Mouse (Mus musculus) layer of hippocampus, postnatal 25 days (tissue): ENCODE measurements around the gene Drd1. TPM values are rescaled to one million over a fixed set of nuclear protein-coding genes. Genes with fewer than 3 reads are reported as not detected.

Experiments
- DNase-seq, 2 experiments: peaks; one replicate each; pipeline ENCODE4 v3.0.0; 2022; ENCODE audit warnings: mixed read lengths in 2 of 2, low spot score in 1 of 2; ENCODE audit errors: extremely low spot score in 1 of 2
- total RNA-seq, 2 experiments: library from RNA; stranded (reverse); gene quantifications; 2 replicates each; pipeline ENCODE4 v1.2.3; 2021

The Drd1 gene
- total RNA-seq, 2 experiments from 2014 or later = 4.3 to 5.1 TPM

GRCm38 (mm10) chr13:54075416-54075815, 19.9 kb upstream of the Drd1 start:
- no peak for DNase-seq

- DNase-seq = no peak
Measured at GRCm38 (mm10) chr13:54073491-54073890, 18.0 kb upstream of the Drd1 start.

GRCm38 (mm10) chr13:54073066-54073465, 17.6 kb upstream of the Drd1 start:
- DNase-seq = no peak

- no peak for DNase-seq
Measured at GRCm38 (mm10) chr13:54072526-54073057, 17.1 kb upstream of the Drd1 start.

- DNase-seq = peak; percentile 54 to 72
Measured at GRCm38 (mm10) chr13:54071606-54072331, 16.3 kb upstream of the Drd1 start, which contains the start of gene Sfxn1. Gene Sfxn1 (plus strand): TSS chr13:54071869.

- no peak for DNase-seq
Measured at GRCm38 (mm10) chr13:54071011-54071410, 15.5 kb upstream of the Drd1 start.

- DNase-seq = no peak
Measured at GRCm38 (mm10) chr13:54067617-54068166, 12.2 kb upstream of the Drd1 start.

- DNase-seq = no peak
Measured at GRCm38 (mm10) chr13:54066081-54066746, 10.7 kb upstream of the Drd1 start.

GRCm38 (mm10) chr13:54063292-54063691, 7.8 kb upstream of the Drd1 start:
- DNase-seq = peak in 1 of 2 experiments; percentile 35

GRCm38 (mm10) chr13:54062068-54062467, 6.6 kb upstream of the Drd1 start:
- no peak for DNase-seq

- DNase-seq = no peak
Measured at GRCm38 (mm10) chr13:54054962-54055361, 543 bp downstream of the Drd1 start.

- no peak for DNase-seq
Measured at GRCm38 (mm10) chr13:54051641-54052040, 3.9 kb downstream of the Drd1 start.

GRCm38 (mm10) chr13:54048679-54049352, 6.7 kb downstream of the Drd1 start:
- DNase-seq = no peak

GRCm38 (mm10) chr13:54040256-54040655, 15.2 kb downstream of the Drd1 start:
- no peak for DNase-seq

- DNase-seq = no peak
Measured at GRCm38 (mm10) chr13:54037936-54038335, 17.6 kb downstream of the Drd1 start.

GRCm38 (mm10) chr13:54035541-54035940, 20.0 kb downstream of the Drd1 start:
- DNase-seq = no peak

GRCm38 (mm10) chr13:54033653-54034052, 21.9 kb downstream of the Drd1 start:
- no peak for DNase-seq

- no peak for DNase-seq
Measured at GRCm38 (mm10) chr13:54027079-54027478, 28.4 kb downstream of the Drd1 start.

- no peak for DNase-seq
Measured at GRCm38 (mm10) chr13:54023311-54023710, 32.2 kb downstream of the Drd1 start.

- no peak for DNase-seq
Measured at GRCm38 (mm10) chr13:54008716-54009115, 46.8 kb downstream of the Drd1 start.
